ENCODE assay signal across 13 mouse cellular contexts in the genomic region with DNA sequence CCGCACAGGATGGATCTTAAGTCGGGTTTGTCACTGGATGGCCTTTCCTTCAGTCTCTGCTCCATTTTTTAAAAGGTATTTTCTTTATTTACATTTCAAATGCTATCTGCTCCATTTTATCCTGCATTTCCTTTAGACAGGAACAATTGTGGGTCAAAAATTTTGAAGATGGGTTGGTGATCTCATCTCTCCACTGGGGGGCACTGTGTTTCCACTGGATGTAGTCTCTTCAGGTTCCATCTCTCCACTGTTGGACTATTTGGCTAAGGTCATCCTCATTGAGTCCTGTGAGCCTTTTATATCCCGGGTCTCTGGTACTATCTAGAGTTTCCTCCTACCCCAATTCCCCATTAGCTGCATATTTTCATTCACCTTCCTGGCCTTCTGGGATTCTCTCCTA.
A peak's percentile ranks its signal among the peaks of the same experiment; 100 is the strongest.
DNase-seq lines count a peak whose midpoint lies in the region; ATAC-seq and TF ChIP-seq lines count a peak whose summit lies in the region.
"Had no signal": no experiment of that assay in that cellular context is flagged by ENCODE, and none has a peak within 500 bp of the region (broad histone marks: within the 10 kb centered on the region; RNA-seq: fewer than 3 reads in every experiment).

No protein-coding gene starts in this region.

- no peak for ATAC-seq in kidney, embryonic 16.5 days (ENCODE audit: low FRiP score, low TSS enrichment)
- ATAC-seq in activated CD4-positive, CD25-positive, alpha-beta regulatory T cell, adult 4 months, result no peak
- ATAC-seq: midbrain, embryonic 13.5 days had no signal

- WGBS in kidney, embryonic 16.5 days, result 66% methylated on average over 3 of the region's 3 CpGs

- no peaks in the 10 kb centered on the region for H3K36me3 ChIP-seq in kidney, embryonic 16.5 days (ENCODE audit: insufficient read depth, low read length)
- H3K36me3 ChIP-seq in E14TG2a.4 (ENCODE audit: insufficient read depth, low read length), result no peaks in the 10 kb centered on the region
- H3K36me3 ChIP-seq: heart, embryonic 15.5 days; midbrain, embryonic 13.5 days had no signal

- no peak overlapping the region for H3K27ac ChIP-seq in kidney, embryonic 16.5 days (ENCODE audit: low read length)
- H3K27ac ChIP-seq: gastrocnemius, adult 2 months; heart, embryonic 15.5 days; midbrain, embryonic 13.5 days had no signal

- no peaks in the 10 kb centered on the region for H3K4me1 ChIP-seq in kidney, embryonic 16.5 days (ENCODE audit: insufficient read depth, low read length)
- H3K4me1 ChIP-seq in E14TG2a.4 (replicated peaks; ENCODE audit: low read depth, low read length), result no peaks in the 10 kb centered on the region
- H3K4me1 ChIP-seq: heart, embryonic 15.5 days; midbrain, embryonic 13.5 days had no signal

- no peak overlapping the region for H3K4me2 ChIP-seq in kidney, embryonic 16.5 days (replicated peaks; ENCODE audit: low read depth, low read length)
- H3K4me2 ChIP-seq: heart, embryonic 15.5 days; midbrain, embryonic 13.5 days had no signal

- DNase-seq in adrenal gland, postnatal 14 days, result peak; percentile 12
- DNase-seq in adrenal gland, postnatal 25 days, result no peak
- DNase-seq in kidney, postnatal 36 days, result peak; percentile 11 to 77
- peak; percentile 4 for DNase-seq in embryo, embryonic 11 days
- DNase-seq in spleen, adult 18-20 months, result no peak
- DNase-seq: cerebellum, adult 11-12 months; gastrocnemius, adult 2 months; lung, adult 2 months had no signal

- no peak overlapping the region for H3K4me3 ChIP-seq in kidney, embryonic 16.5 days (ENCODE audit: low read length)
- no peak overlapping the region for H3K4me3 ChIP-seq in E14TG2a.4 (replicated peaks; ENCODE audit: low read length)
- H3K4me3 ChIP-seq: gastrocnemius, adult 2 months; heart, embryonic 15.5 days; midbrain, embryonic 13.5 days had no signal

- H3K9me3 ChIP-seq in kidney, embryonic 16.5 days (ENCODE audit: low read length), result no peaks in the 10 kb centered on the region
- no peaks in the 10 kb centered on the region for H3K9me3 ChIP-seq in E14TG2a.4 (ENCODE audit: low read length)
- H3K9me3 ChIP-seq: heart, embryonic 15.5 days; midbrain, embryonic 13.5 days had no signal

- TF ChIP-seq CTCF in E14TG2a.4 (conservative IDR thresholded peaks at IDR 0.05; ENCODE audit: low read length), result peak; percentile 44

- no peaks in the 10 kb centered on the region for H3K27me3 ChIP-seq in kidney, embryonic 16.5 days (ENCODE audit: insufficient read depth, low read length)
- H3K27me3 ChIP-seq in E14TG2a.4 (ENCODE audit: insufficient read depth, low read length), result no peaks in the 10 kb centered on the region
- H3K27me3 ChIP-seq: heart, embryonic 15.5 days; midbrain, embryonic 13.5 days had no signal

- no peak overlapping the region for H3K9ac ChIP-seq in kidney, embryonic 16.5 days (replicated peaks; ENCODE audit: low read length)
- H3K9ac ChIP-seq: heart, embryonic 15.5 days; midbrain, embryonic 13.5 days had no signal

Comparison
In these comparisons a context has a peak if more than half of its experiments do, and no peak if none do; other contexts are left out.
1. DNase-seq: peak in adrenal gland, postnatal 14 days (single experiment), kidney, postnatal 36 days (2 of 2) and embryo, embryonic 11 days (single experiment); none in adrenal gland, postnatal 25 days (single experiment) and spleen, adult 18-20 months (0 of 2).